15 mouse cellular contexts compared by ENCODE assay signal in the genomic region with DNA sequence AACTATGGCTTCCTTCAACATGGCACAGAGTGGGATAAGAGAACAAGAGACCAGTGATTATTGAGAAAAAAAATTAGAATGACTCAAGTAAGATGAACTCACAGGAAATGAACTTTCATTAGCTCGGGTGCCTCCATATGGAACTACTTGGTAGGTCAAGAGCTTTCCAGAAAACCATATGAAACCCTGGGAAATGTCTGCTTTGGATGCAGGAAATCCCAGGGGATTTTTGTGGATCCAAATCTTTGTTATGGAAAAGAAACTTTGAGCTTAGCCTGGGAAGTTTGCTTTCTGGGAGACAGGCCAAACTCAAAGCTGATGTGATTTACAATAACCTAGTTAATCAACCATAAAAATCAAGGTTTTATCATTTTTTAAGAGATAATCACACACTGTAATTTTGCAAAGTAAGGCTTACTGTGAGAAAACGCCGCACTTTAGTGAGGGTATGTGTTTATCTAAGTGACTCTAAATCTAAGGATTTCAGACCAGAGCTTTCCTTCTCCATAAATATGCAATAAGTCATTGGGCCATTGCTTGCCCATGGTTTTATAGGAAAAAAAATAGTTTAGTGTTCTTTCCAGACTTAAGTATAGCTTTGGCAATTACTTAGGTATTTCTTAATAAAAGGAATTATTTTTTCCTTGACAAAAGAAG.
DNase-seq lines count a peak whose midpoint lies in the region; ATAC-seq and TF ChIP-seq lines count a peak whose summit lies in the region.
"Had no signal": no experiment of that assay in that cellular context is flagged by ENCODE, and none has a peak within 500 bp of the region (broad histone marks: within the 10 kb centered on the region; RNA-seq: fewer than 3 reads in every experiment).

No protein-coding gene starts in this region.

- H3K27me3 ChIP-seq in intestine, embryonic 14.5 days (replicated peaks; ENCODE audit: control insufficient read depth, insufficient read depth, low read length): no peaks in the 10 kb centered on the region
- no peaks in the 10 kb centered on the region for H3K27me3 ChIP-seq in intestine, postnatal 0 days (replicated peaks; ENCODE audit: control insufficient read depth, insufficient read depth, low read length)
- H3K27me3 ChIP-seq in embryonic facial prominence, embryonic 10.5 days (replicated peaks; ENCODE audit: low read depth, poor library complexity, severe bottlenecking): no peaks in the 10 kb centered on the region
- H3K27me3 ChIP-seq in intestine, embryonic 15.5 days (replicated peaks): no peaks in the 10 kb centered on the region
- H3K27me3 ChIP-seq: CH12.LX; forebrain, embryonic 13.5 days; heart, embryonic 15.5 days; megakaryocyte, embryonic 14.5 days; neural tube, embryonic 12.5 days had no signal

- TF ChIP-seq CTCF in intestine, postnatal 0 days (IDR thresholded peaks at IDR 0.05; ENCODE audit: low read depth): no peak

- no peak overlapping the region for H3K4me3 ChIP-seq in intestine, embryonic 14.5 days (ENCODE audit: low read depth, low read length)
- H3K4me3 ChIP-seq in intestine, postnatal 0 days (ENCODE audit: low read depth, low read length): no peak overlapping the region
- no peak overlapping the region for H3K4me3 ChIP-seq in embryonic facial prominence, embryonic 10.5 days
- no peak overlapping the region for H3K4me3 ChIP-seq in intestine, embryonic 15.5 days (replicated peaks)
- H3K4me3 ChIP-seq: forebrain, embryonic 13.5 days; heart, embryonic 15.5 days; megakaryocyte, embryonic 14.5 days; neural tube, embryonic 12.5 days had no signal

- no peaks in the 10 kb centered on the region for H3K36me3 ChIP-seq in intestine, embryonic 14.5 days (ENCODE audit: control insufficient read depth, insufficient read depth, low read length)
- no peaks in the 10 kb centered on the region for H3K36me3 ChIP-seq in intestine, postnatal 0 days (ENCODE audit: control insufficient read depth, insufficient read depth)
- no peaks in the 10 kb centered on the region for H3K36me3 ChIP-seq in embryonic facial prominence, embryonic 10.5 days (replicated peaks)
- H3K36me3 ChIP-seq in intestine, embryonic 15.5 days: no peaks in the 10 kb centered on the region
- H3K36me3 ChIP-seq: heart, embryonic 15.5 days; neural tube, embryonic 12.5 days had no signal

- no peak for DNase-seq in intestine, embryonic 14.5 days (ENCODE audit: low spot score)
- peak; percentile 61 for DNase-seq in NIH3T3 (ENCODE audit: low read depth)
- peak; percentile 18 for DNase-seq in embryonic facial prominence, embryonic 10.5 days (ENCODE audit: low spot score)
- no peak for DNase-seq in frontal cortex, adult 2 months (ENCODE audit: extremely low spot score in 1 of 2, low spot score in 1 of 2)
- DNase-seq in thymus, adult 18-20 months: no peak
- no peak for DNase-seq in cerebellum, adult 8-10 months
- DNase-seq: cerebellum, postnatal 10 days; liver, postnatal 0 days had no signal

- peaks cover 11% of the 10 kb centered on the region; the same call in 1 of the 2 replicates for H3K4me1 ChIP-seq in intestine, embryonic 14.5 days (replicated peaks; ENCODE audit: control insufficient read depth, insufficient read depth, low read length)
- no peaks in the 10 kb centered on the region for H3K4me1 ChIP-seq in intestine, postnatal 0 days (replicated peaks; ENCODE audit: control insufficient read depth, insufficient read depth, low read length)
- H3K4me1 ChIP-seq in embryonic facial prominence, embryonic 10.5 days: no peaks in the 10 kb centered on the region
- H3K4me1 ChIP-seq in intestine, embryonic 15.5 days (replicated peaks): no peaks in the 10 kb centered on the region
- H3K4me1 ChIP-seq: forebrain, embryonic 13.5 days; heart, embryonic 15.5 days; megakaryocyte, embryonic 14.5 days; neural tube, embryonic 12.5 days had no signal

- no peak overlapping the region for H3K4me2 ChIP-seq in intestine, embryonic 14.5 days (ENCODE audit: low read length)
- H3K4me2 ChIP-seq in intestine, postnatal 0 days (replicated peaks; ENCODE audit: low read depth): no peak overlapping the region
- H3K4me2 ChIP-seq in intestine, embryonic 15.5 days (replicated peaks): no peak overlapping the region
- H3K4me2 ChIP-seq: forebrain, embryonic 13.5 days; heart, embryonic 15.5 days; neural tube, embryonic 12.5 days had no signal

- no peaks in the 10 kb centered on the region for H3K9me3 ChIP-seq in intestine, embryonic 14.5 days (ENCODE audit: control insufficient read depth, low read length)
- no peaks in the 10 kb centered on the region for H3K9me3 ChIP-seq in intestine, postnatal 0 days (ENCODE audit: control insufficient read depth)
- H3K9me3 ChIP-seq in embryonic facial prominence, embryonic 10.5 days: no peaks in the 10 kb centered on the region
- H3K9me3 ChIP-seq in intestine, embryonic 15.5 days: no peaks in the 10 kb centered on the region
- H3K9me3 ChIP-seq: forebrain, embryonic 13.5 days; heart, embryonic 15.5 days; megakaryocyte, embryonic 14.5 days; neural tube, embryonic 12.5 days had no signal

- peak; percentile 70 for ATAC-seq in intestine, embryonic 14.5 days (replicated peaks; ENCODE audit: low FRiP score, low TSS enrichment, low read depth)
- no peak for ATAC-seq in intestine, postnatal 0 days
- ATAC-seq in intestine, embryonic 15.5 days: peak; percentile 77; the same call in 1 of the 2 replicates
- ATAC-seq: forebrain, embryonic 13.5 days; liver, postnatal 0 days had no signal

- 35% methylated on average over 3 of the region's 3 CpGs for WGBS in intestine, embryonic 14.5 days
- 46% methylated on average over 3 of the region's 3 CpGs for whole genome bisulfite sequencing in intestine, postnatal 0 days
- WGBS in embryonic facial prominence, embryonic 10.5 days: 63% methylated on average over 3 of the region's 3 CpGs
- WGBS in intestine, embryonic 15.5 days: 34% methylated on average over 3 of the region's 3 CpGs

- 0 out of 2 replicates have a peak overlapping the region, but pooled peaks have one; percentile 9 for H3K27ac ChIP-seq in intestine, embryonic 14.5 days (ENCODE audit: low read depth)
- no peak overlapping the region for H3K27ac ChIP-seq in intestine, postnatal 0 days (ENCODE audit: low read depth, low read length)
- no peak overlapping the region for H3K27ac ChIP-seq in embryonic facial prominence, embryonic 10.5 days (replicated peaks)
- no peak overlapping the region for H3K27ac ChIP-seq in intestine, embryonic 15.5 days
- H3K27ac ChIP-seq: forebrain, embryonic 13.5 days; neural tube, embryonic 12.5 days had no signal

- no peak overlapping the region for H3K9ac ChIP-seq in intestine, embryonic 14.5 days (ENCODE audit: low read length)
- H3K9ac ChIP-seq in intestine, postnatal 0 days (ENCODE audit: low read depth, low read length): no peak overlapping the region
- no peak overlapping the region for H3K9ac ChIP-seq in intestine, embryonic 15.5 days
- H3K9ac ChIP-seq: forebrain, embryonic 13.5 days; heart, embryonic 15.5 days; liver, postnatal 0 days; neural tube, embryonic 12.5 days had no signal

Comparison
In these comparisons a context has a peak if more than half of its experiments do, and no peak if none do; other contexts are left out.
1. DNase-seq: peak in NIH3T3 (single experiment) and embryonic facial prominence, embryonic 10.5 days (single experiment); none in intestine, embryonic 14.5 days (single experiment), frontal cortex, adult 2 months (0 of 2), thymus, adult 18-20 months (0 of 2) and cerebellum, adult 8-10 months (single experiment).